Mouse (Mus musculus): Measurements from ENCODE around the gene Polr1c. TPM values are rescaled to one million over a fixed set of nuclear protein-coding genes. Genes with fewer than 3 reads are reported as not detected.

The Polr1c gene
- total RNA-seq, 2 experiments from 2014 or later, result 40.4 to 86.8 TPM

DNA sequence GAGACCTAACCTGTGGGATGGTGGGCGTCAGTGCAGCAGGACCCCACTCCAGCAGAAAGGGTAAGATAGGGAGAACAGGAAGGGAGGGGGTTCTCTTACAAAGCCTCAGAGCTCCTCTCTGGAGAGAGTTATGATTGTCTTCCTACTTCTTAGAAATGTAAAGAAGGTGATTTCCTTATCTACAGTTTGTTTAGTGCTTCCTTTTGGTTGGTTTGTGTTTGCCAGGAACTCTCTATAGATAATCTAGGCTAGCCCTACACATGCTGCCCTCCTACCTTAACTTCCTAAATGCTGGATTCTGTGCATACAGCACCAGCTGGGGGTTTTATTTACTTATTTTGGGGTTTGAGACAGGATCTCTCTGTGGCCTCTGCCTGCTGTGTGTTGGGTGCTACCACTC lies 11.8 kb downstream of the Polr1c start:
- ATAC-seq (replicated peaks; ENCODE audit: poor library complexity, severe bottlenecking), result no peak

DNA sequence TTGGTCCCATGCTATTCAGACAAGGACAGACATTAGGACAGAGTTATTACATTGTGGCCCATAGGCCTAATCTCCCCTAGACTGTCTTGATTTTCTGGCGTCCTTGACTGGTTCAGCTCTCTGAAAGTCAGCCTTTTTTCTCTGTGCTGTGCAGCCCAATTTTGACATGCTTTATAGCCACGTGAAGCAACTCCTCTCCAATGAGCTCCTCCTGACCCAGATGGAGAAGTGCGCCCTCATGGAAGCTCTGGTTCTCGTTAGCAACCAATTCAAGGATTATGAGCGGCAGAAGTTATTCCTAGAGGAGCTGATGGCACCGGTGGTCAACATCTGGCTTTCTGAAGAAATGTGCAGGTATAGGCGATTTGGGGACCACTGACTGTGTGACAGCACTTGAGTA lies 20.3 kb downstream of the Polr1c start:
- ATAC-seq (replicated peaks; ENCODE audit: poor library complexity, severe bottlenecking), result no peak

DNA sequence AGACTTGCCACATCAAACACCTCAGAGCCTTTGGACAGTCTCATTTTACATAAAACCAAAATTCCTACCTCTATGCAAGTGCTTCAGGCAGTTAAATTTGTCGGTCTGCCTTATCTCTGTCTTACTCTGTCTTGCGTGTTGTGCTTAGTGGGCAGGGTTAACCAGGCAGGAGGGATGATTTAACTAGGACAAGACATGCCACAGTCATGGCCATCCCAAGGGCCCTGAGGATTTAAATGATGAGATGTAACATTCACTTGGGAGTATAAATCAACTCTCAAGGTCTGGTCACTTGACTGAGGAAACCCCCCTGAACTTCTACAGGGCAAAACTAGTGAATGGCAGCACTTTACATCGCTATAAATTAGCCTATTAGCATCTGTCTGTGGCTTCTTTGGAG lies 26.3 kb downstream of the Polr1c start:
- no peak for ATAC-seq (replicated peaks; ENCODE audit: poor library complexity, severe bottlenecking)

DNA sequence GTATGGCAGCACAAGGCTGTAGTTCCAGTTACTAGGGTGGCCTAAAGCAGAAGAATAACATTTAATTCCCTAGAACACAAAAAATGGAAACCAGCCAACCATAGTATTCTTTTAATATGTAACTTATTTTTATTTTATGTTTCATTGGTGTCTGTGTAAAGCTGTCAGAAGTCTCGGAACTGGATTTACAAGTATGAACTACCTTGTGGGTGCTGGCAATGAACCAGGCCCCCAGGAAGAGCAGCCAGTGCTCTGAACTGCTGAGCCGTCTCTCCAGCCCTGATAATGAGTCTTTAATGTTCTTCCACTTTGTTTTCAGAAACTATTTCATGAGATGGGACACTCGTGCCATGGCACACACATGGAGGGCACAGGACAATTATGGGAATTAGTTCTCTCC lies 37.3 kb downstream of the Polr1c start:
- ATAC-seq (replicated peaks; ENCODE audit: poor library complexity, severe bottlenecking), result no peak

DNA sequence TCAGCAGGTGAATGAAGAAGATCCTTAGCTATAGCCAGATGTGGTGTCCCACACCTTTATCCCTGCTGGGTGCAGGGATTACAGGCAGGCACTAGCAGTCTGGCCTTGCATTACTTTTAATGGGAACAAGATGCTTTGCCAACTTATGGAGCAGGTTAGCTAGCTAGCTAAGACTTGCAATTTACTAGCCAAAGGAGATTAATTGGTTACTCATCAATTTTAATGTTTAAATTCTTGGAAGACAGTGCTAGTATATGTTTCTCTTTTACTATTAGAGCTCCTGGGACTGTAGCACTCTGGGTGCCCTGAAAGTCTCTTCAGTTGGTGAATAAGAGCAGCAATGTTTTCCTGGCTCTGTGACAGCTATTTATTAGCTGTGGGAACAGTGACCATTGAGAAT lies 41.2 kb downstream of the Polr1c start:
- ATAC-seq (replicated peaks; ENCODE audit: poor library complexity, severe bottlenecking), result no peak

DNA sequence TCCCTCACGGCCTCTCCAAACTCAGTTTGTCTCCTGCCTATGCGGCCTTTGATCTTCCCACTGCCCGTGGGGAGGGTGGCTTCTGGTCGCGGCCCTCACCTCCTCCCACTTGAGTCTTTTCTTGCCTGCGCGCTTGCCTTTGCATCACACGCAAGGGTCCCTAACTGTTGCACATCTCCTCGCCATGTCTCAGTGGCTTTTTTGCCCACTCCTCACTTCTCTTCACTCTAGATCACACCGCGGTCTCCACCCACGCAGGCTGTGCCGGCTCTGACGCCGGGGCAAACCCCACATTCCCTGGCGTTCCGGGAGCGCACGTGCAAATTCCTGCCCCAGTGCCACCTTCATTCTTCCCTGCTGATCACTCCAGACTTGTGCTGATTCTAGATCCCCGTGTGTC lies 44.8 kb downstream of the Polr1c start:
- peak; percentile 11; the same call in 1 of the 2 replicates for ATAC-seq (replicated peaks; ENCODE audit: poor library complexity, severe bottlenecking)

DNA sequence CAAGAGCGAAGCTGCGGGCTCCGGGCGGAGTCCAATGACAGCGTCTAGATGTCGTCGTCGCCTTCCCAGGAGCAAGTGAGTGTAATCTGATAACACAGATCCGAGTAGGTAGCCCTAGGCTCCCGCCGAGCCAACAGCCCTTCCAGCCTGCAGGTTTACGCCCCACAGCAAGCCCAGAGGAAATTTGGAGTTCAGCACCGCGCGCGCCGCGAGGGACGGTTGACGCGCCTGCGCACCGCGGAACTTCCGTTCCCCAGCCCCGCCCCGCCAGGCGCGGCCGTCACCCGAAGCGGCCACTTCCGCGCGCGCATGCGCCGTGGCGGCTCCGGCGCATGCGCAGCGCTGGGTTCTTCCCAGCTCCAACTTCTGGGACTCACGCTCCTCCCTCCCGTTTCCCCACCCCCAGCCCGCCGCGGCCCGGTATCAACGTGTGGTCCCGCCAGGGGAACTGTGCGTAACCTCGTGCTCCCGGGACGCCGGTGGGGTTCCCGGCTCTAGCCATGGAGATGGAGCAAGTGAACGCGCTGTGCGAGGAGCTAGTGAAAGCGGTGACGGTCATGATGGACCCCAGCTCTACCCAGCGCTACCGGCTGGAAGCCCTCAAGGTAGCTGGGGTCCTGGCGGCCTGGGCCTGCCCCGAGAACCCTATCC lies 45.3 kb downstream of the Polr1c start, which contains the start of the genes Polh and Xpo5:
TSS of gene Polh (minus strand) at position 225 of the 651 bp plus-strand sequence.
TSS of gene Xpo5 (plus strand) at position 362 of the 651 bp plus-strand sequence.
- peak; percentile 84 for ATAC-seq (replicated peaks; ENCODE audit: poor library complexity, severe bottlenecking)

DNA sequence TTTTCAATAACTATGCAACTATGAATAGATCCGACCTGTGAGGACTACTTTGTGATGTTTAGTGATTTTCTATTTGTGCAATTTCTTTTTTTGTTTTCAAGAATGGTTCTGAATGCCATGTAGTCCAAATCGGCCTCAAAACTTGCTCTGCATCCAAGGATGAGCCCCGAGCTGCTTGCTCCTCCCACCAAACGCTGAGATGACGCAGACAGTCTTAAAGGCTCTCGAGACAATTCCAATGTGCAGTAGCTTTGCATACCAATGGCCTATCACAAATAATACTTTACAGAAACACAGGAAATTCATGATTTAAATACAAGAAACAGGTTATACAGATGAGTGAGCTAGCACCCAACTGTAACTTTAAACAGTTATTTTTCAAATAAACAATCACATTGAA lies 46.7 kb downstream of the Polr1c start:
- no peak for ATAC-seq (replicated peaks; ENCODE audit: poor library complexity, severe bottlenecking)

Other genes starting within 250 kb of the Polr1c start
- gene Vegfa, start 215.7 kb downstream of the Polr1c start, total RNA-seq (2014; fragmentation: Nextera tagmentation), result 21.2 and 28.6 TPM in 2 replicates
- gene Vegfa, start 215.7 kb downstream of the Polr1c start, total RNA-seq (2017), result 34.3 and 41.4 TPM in 2 replicates
- 70.4 and 96.2 TPM in 2 replicates for gene Mrps18a, start 137.1 kb downstream of the Polr1c start, total RNA-seq (2014; fragmentation: Nextera tagmentation)
- 47.9 and 53.2 TPM in 2 replicates for gene Mrps18a, start 137.1 kb downstream of the Polr1c start, total RNA-seq (2017)
- not detected in 2 replicates for gene Rsph9, start 103.8 kb downstream of the Polr1c start, total RNA-seq (2014; fragmentation: Nextera tagmentation)
- gene Rsph9, start 103.8 kb downstream of the Polr1c start, total RNA-seq (2017), result not detected in 2 replicates
- 14.8 and 18.6 TPM in 2 replicates for gene Mad2l1bp, start 94.5 kb downstream of the Polr1c start, total RNA-seq (2014; fragmentation: Nextera tagmentation)
- gene Mad2l1bp, start 94.5 kb downstream of the Polr1c start, total RNA-seq (2017), result 2.9 and 8.1 TPM in 2 replicates
- 46.6 and 49.2 TPM in 2 replicates for gene Gtpbp2, start 87.0 kb downstream of the Polr1c start, total RNA-seq (2014; fragmentation: Nextera tagmentation)
- gene Gtpbp2, start 87.0 kb downstream of the Polr1c start, total RNA-seq (2017), result 28.7 and 58.6 TPM in 2 replicates
- gene Polh, start 45.4 kb downstream of the Polr1c start, total RNA-seq (2014; fragmentation: Nextera tagmentation), result 15.3 and 18.2 TPM in 2 replicates
- gene Polh, start 45.4 kb downstream of the Polr1c start, total RNA-seq (2017), result 26.0 and 26.7 TPM in 2 replicates
- gene Xpo5, start 45.3 kb downstream of the Polr1c start, total RNA-seq (2014; fragmentation: Nextera tagmentation), result 64.5 and 70.0 TPM in 2 replicates
- 58.1 and 67.1 TPM in 2 replicates for gene Xpo5, start 45.3 kb downstream of the Polr1c start, total RNA-seq (2017)
- 62.8 and 72.2 TPM in 2 replicates for gene Yipf3, start within 50 bp of the Polr1c start, total RNA-seq (2014; fragmentation: Nextera tagmentation)
- 40.9 and 60.4 TPM in 2 replicates for gene Yipf3, start within 50 bp of the Polr1c start, total RNA-seq (2017)
- 1.8 and 3.5 TPM in 2 replicates for gene Lrrc73, start 5.5 kb upstream of the Polr1c start, total RNA-seq (2014; fragmentation: Nextera tagmentation)
- gene Lrrc73, start 5.5 kb upstream of the Polr1c start, total RNA-seq (2017), result not detected in 2 replicates
- gene Tjap1, start 35.0 kb upstream of the Polr1c start, total RNA-seq (2014; fragmentation: Nextera tagmentation), result 19.4 and 37.8 TPM in 2 replicates
- gene Tjap1, start 35.0 kb upstream of the Polr1c start, total RNA-seq (2017), result 3.5 and 15.6 TPM in 2 replicates
- 1.3 TPM in 1 of 2 replicates, not detected in the other for gene Dlk2, start 49.4 kb upstream of the Polr1c start, total RNA-seq (2014; fragmentation: Nextera tagmentation)
- not detected in 2 replicates for gene Dlk2, start 49.4 kb upstream of the Polr1c start, total RNA-seq (2017)
- gene Abcc10, start 80.3 kb upstream of the Polr1c start, total RNA-seq (2014; fragmentation: Nextera tagmentation), result 2.1 and 4.1 TPM in 2 replicates
- 0.95 and 1.0 TPM in 2 replicates for gene Abcc10, start 80.3 kb upstream of the Polr1c start, total RNA-seq (2017)
- gene Zfp318, start 135.7 kb upstream of the Polr1c start, total RNA-seq (2014; fragmentation: Nextera tagmentation), result 8.0 and 9.8 TPM in 2 replicates
- 5.6 and 13.8 TPM in 2 replicates for gene Zfp318, start 135.7 kb upstream of the Polr1c start, total RNA-seq (2017)
- gene Crip3, start 180.9 kb upstream of the Polr1c start, total RNA-seq (2014; fragmentation: Nextera tagmentation), result not detected in 2 replicates
- not detected in 2 replicates for gene Crip3, start 180.9 kb upstream of the Polr1c start, total RNA-seq (2017)
- gene Slc22a7, start 190.4 kb upstream of the Polr1c start, total RNA-seq (2014; fragmentation: Nextera tagmentation), result not detected in 2 replicates
- gene Slc22a7, start 190.4 kb upstream of the Polr1c start, total RNA-seq (2017), result not detected in 2 replicates
- 0.09 TPM in 1 of 2 replicates, not detected in the other for gene Ttbk1, start 239.6 kb upstream of the Polr1c start, total RNA-seq (2014; fragmentation: Nextera tagmentation)
- gene Ttbk1, start 239.6 kb upstream of the Polr1c start, total RNA-seq (2017), result not detected in 2 replicates
- gene Dnph1, start 248.7 kb upstream of the Polr1c start, total RNA-seq (2014; fragmentation: Nextera tagmentation), result 33.1 and 50.1 TPM in 2 replicates
- gene Dnph1, start 248.7 kb upstream of the Polr1c start, total RNA-seq (2017), result 18.8 and 25.8 TPM in 2 replicates

All from granulocyte monocyte progenitor cell, adult 5-6 weeks (primary cell).